Mouse (Mus musculus) bone marrow, adult 2 months (tissue): ENCODE measurements around the gene Olfr826.

ENCODE experiments used
- CTCF ChIP-seq: fragments of 200-500 bp; IDR thresholded peaks from 2 replicates; pipeline ENCODE4 v1.5.1; 2011; ENCODE audit warnings: low read length, control low read depth; ENCODE audit not compliant: control insufficient read depth, insufficient read depth
- POLR2A ChIP-seq: fragments of 200-500 bp; IDR thresholded peaks from 2 replicates; pipeline ENCODE4 v1.6.1; 2011; ENCODE audit warnings: low read depth, mild to moderate bottlenecking, control low read depth, low read length, borderline replicate concordance; ENCODE audit not compliant: control insufficient read depth

GRCm38 (mm10) chr10:130232117-130232516 lies 48.1 kb upstream of the Olfr826 start:
- no peak for TF ChIP-seq POLR2A
- TF ChIP-seq CTCF: no peak
